In the genomic region with DNA sequence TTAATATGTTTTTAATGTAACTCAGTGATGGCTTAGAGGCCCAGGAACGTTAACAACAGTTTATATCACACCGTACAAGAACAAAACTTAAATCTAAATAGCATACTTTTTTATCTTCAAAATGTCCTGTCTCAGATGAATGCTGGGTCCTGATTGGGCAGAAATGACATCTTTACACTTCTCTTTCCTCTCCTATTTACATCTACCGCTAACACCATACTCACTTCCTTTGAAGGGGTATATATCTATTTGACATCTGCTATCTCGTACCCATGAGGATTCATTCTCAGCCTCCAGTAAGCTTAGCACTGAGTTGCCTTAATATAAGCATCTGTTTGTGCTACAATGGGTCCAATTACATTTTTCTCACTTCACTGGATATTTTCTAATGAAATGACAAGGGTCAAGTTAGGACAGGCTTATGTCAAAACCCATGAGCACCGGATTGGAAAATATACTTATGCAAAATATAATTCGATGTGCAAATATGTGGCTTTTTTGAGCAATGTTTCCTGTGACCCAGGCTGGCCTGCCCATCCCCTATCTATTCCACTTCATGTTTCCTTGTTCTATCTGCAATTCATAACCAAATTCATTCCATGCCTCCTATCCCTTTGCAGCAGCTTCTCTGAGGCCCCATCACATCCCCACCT, we compare ENCODE assay signal across 14 mouse cellular contexts. TPM values are rescaled to one million over a fixed set of nuclear protein-coding genes. Genes with fewer than 3 reads are reported as not detected.
"Had no signal": no experiment of that assay in that cellular context is flagged by ENCODE, and none has a peak within 500 bp of the region (broad histone marks: within the 10 kb centered on the region; RNA-seq: fewer than 3 reads in every experiment).

No protein-coding gene starts in this region.

- H3K27ac ChIP-seq: limb, embryonic 12.5 days; liver, embryonic 13.5 days; lung, embryonic 15.5 days; macrophage; neural tube, embryonic 13.5 days had no signal

- H3K27me3 ChIP-seq: limb, embryonic 12.5 days; liver, embryonic 13.5 days; lung, embryonic 15.5 days; neural tube, embryonic 13.5 days had no signal

- ATAC-seq: liver, postnatal 0 days had no signal

- H3K9me3 ChIP-seq: limb, embryonic 12.5 days; liver, embryonic 13.5 days; lung, embryonic 15.5 days; neural tube, embryonic 13.5 days had no signal

- H3K4me2 ChIP-seq: limb, embryonic 12.5 days; liver, embryonic 13.5 days; lung, embryonic 15.5 days; neural tube, embryonic 13.5 days had no signal

- H3K36me3 ChIP-seq: limb, embryonic 12.5 days; liver, embryonic 13.5 days; lung, embryonic 15.5 days; neural tube, embryonic 13.5 days had no signal

- H3K9ac ChIP-seq: limb, embryonic 12.5 days; liver, embryonic 13.5 days; liver, postnatal 0 days; lung, embryonic 15.5 days; neural tube, embryonic 13.5 days had no signal

- DNase-seq: kidney, adult 18-20 months; kidney, postnatal 10 days; liver; liver, embryonic 13.5 days; liver, postnatal 0 days; lung, postnatal 14 days; midbrain, embryonic 14.5 days; right cerebral cortex, adult 18-20 months; right cerebral cortex, postnatal 25 days had no signal

- H3K4me3 ChIP-seq: limb, embryonic 12.5 days; liver, embryonic 13.5 days; lung, embryonic 15.5 days; neural tube, embryonic 13.5 days had no signal

- H3K4me1 ChIP-seq: limb, embryonic 12.5 days; liver, embryonic 13.5 days; lung, embryonic 15.5 days had no signal

RNA-seq across cellular contexts. Expression of gene Vat1l, which starts 40.8 kb away (rescaled TPM):
- total RNA-seq: monocyte, adult 5-6 weeks had no signal
- polyA plus RNA-seq: liver, postnatal 0 days; macrophage had no signal
